In the genomic region with DNA sequence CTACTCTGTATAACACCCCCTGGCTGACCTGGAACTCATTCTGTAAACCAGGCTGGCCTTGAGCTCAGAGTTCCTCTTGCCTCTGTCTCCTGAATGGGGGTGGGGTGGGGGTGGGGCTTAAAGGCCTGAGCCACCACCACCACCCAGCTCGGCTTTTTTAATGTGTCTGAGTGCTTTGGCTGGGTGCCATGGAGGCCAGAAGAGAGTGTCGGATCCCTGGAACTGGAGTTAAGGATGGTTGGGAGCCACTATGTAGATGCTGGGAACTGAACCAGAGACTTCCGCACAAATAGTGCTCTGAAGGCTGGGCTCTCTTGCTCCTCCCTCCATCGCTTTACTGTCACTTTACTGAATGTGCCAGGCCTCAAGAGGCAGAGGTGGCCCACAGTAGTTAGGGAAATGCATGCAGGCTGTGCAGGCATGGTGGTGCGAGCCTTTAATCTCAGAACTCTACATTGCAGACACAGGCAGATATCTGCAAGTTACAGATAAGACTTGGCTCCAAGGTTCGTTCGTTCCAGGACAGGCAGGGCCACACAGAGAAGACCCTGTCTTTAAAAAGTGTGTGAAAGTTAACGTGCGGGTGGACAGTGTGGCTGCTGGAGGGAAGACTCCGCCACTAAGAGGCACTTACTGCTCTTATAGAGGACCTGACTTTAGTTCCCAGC, we compare ENCODE assay signal across 1 mouse cellular context.
TF ChIP-seq lines count a peak whose summit lies in the region.

No protein-coding gene starts in this region.

TF ChIP-seq in MEL, 35 proteins besides CTCF, POLR2A, EP300 and RAD21 (continued from another document):
- TF ChIP-seq UBTF (IDR thresholded peaks at IDR 0.05; ENCODE audit: borderline replicate concordance, insufficient read depth, low read depth, low read length) (no peak), MEF2A (IDR thresholded peaks at IDR 0.05; ENCODE audit: extremely low read depth, insufficient replicate concordance, low read depth, low read length, poor library complexity, severe bottlenecking) (no peak), CHD2 (IDR thresholded peaks at IDR 0.05; ENCODE audit: low read length) (no peak), HCFC1 (IDR thresholded peaks at IDR 0.05; ENCODE audit: low read depth, low read length) (no peak; the same call in 1 of the 2 replicates), MAX (IDR thresholded peaks at IDR 0.05; ENCODE audit: low read length) (peak; percentile 53; the same call in 1 of the 2 replicates), JUND (IDR thresholded peaks at IDR 0.05; ENCODE audit: low read depth, low read length) (no peak), SIN3A (IDR thresholded peaks at IDR 0.05; ENCODE audit: low read length) (no peak; the same call in 1 of the 2 replicates), NELFE (IDR thresholded peaks at IDR 0.05; ENCODE audit: low read depth, low read length) (no peak; the same call in 1 of the 2 replicates), MYC (IDR thresholded peaks at IDR 0.05; ENCODE audit: low read depth, low read length) (0 out of 2 replicates have a peak, but pooled peaks have one; percentile 16), E2F4 (IDR thresholded peaks at IDR 0.05; ENCODE audit: borderline replicate concordance, low read depth, low read length) (no peak), USF2 (IDR thresholded peaks at IDR 0.05; ENCODE audit: borderline replicate concordance in 1 of 2, insufficient read depth in 1 of 2, low read depth in 1 of 2, low read length in 2 of 2) (no peak), MYB (IDR thresholded peaks at IDR 0.05; ENCODE audit: low read depth, low read length) (no peak), ZMIZ1 (IDR thresholded peaks at IDR 0.05; ENCODE audit: low read depth, low read length) (0 out of 2 replicates have a peak, but pooled peaks have one; percentile 48), KAT2A (conservative IDR thresholded peaks at IDR 0.05; ENCODE audit: low read depth, low read length) (no peak), RCOR1 (IDR thresholded peaks at IDR 0.05; ENCODE audit: low read depth, low read length) (peak; percentile 33; the same call in 1 of the 2 replicates), MAFK (IDR thresholded peaks at IDR 0.05; ENCODE audit: borderline replicate concordance, low read depth, low read length) (no peak), GABPA (IDR thresholded peaks at IDR 0.05; ENCODE audit: low read depth, low read length) (no peak), GATA1 (IDR thresholded peaks at IDR 0.05; ENCODE audit: low read depth, low read length) (peak; percentile 88), CHD1 (IDR thresholded peaks at IDR 0.05; ENCODE audit: low read depth, low read length) (no peak)
